Mouse (Mus musculus) layer of hippocampus, postnatal 25 days (tissue): ENCODE results near the gene Cpa2. TPM values are rescaled to one million over a fixed set of nuclear protein-coding genes. Genes with fewer than 3 reads are reported as not detected.

Experiments used
- total RNA-seq, 2 experiments: library from RNA; stranded (reverse); gene quantifications; 2 replicates each; pipeline ENCODE4 v1.2.3; 2021

Cpa2 gene
- total RNA-seq, 2 experiments from 2014 or later = 1.2 to 1.4 TPM

Other genes with a start within 250 kb of the Cpa2 start
- gene Ube2h, start 237.0 kb upstream of the Cpa2 start, total RNA-seq = 10 to 100 TPM; 84.6 to 92.2 TPM
- 10 to 100 TPM; 25.2 to 27.2 TPM for gene Zc3hc1, start 150.6 kb upstream of the Cpa2 start, total RNA-seq
- 100 to 1,000 TPM; 109 to 110 TPM for gene Klhdc10, start 139.7 kb upstream of the Cpa2 start, total RNA-seq
- 10 to 100 TPM; 15.8 to 20.7 TPM for gene Tmem209, start 31.8 kb upstream of the Cpa2 start, total RNA-seq
- gene Ssmem1, start 31.7 kb upstream of the Cpa2 start, total RNA-seq = 1 to 10 TPM in 1 of 2 experiments, under 1 TPM in 1; 0.37 to 1.2 TPM
- not detected for gene Cpa4, start 26.8 kb downstream of the Cpa2 start, total RNA-seq
- gene Cpa5, start 69.4 kb downstream of the Cpa2 start, total RNA-seq = not detected
- gene Cpa1, start 97.6 kb downstream of the Cpa2 start, total RNA-seq = not detected
- gene Cep41, start 152.2 kb downstream of the Cpa2 start, total RNA-seq = 1 to 10 TPM; 5.5 to 7.2 TPM
- gene Mest, start 182.0 kb downstream of the Cpa2 start, total RNA-seq = 10 to 100 TPM; 49.8 to 50.2 TPM